Mouse (Mus musculus) v-Abl transformed pro-B cells (cell line): ENCODE results near the gene Rab3gap2.

Experiments used
- in situ Hi-C, 2 experiments: fragments of 400-800 bp; cut with MboI; formaldehyde crosslinking; loops; one replicate each; pipeline ENCODE4 v1.15.1; 2025; ENCODE audit not compliant: unreplicated experiment in 2 of 2

Gene Rab3gap2

DNA sequence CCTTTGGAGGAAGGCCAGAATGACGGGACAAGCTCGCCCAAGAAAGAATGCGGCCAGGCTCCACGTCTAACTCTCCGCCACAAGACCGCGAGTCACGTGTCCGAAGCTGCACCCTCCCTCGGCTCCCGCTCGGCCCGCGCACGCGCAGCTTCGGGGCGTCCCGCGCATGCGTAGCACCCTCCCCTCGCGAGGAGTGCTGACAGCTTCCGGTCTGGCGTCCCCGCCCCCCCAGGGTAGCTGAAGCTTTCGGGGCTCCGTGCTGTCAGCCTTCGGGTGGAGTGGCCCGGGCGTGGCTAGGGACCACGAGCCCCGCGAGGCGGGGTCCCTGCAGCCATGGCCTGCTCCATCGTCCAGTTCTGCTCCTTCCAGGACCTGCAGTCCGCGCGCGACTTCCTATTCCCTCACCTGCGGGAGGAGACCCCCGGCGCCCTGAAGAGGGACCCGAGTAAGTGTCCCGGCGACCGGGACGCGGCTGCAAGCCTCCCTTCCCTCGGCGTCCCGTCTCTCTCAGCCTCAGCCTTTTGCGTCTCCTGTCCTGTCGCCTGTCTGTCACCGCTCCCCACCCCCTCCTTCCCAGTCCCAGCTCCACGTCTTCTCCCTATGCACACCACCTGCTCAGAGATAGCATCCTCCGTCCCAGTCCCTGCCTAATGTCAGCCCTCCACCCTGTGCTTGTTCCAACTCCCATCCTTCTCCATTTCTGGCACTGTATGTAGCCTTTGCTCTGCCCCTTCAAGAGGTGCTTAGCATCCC lies at the start of gene Rab3gap2:
Rab3gap2 (plus strand) TSS at position 209 of the 753 bp plus-strand sequence.
- in situ Hi-C loops = loop anchor here (5.0 to 25.0 kb wide), 4 partner anchors 472 to 1892 kb away; partner anchors contain the start of genes 1700056E22Rik (in 1 of the 2) and Hlx (in 1 of the 2)

DNA sequence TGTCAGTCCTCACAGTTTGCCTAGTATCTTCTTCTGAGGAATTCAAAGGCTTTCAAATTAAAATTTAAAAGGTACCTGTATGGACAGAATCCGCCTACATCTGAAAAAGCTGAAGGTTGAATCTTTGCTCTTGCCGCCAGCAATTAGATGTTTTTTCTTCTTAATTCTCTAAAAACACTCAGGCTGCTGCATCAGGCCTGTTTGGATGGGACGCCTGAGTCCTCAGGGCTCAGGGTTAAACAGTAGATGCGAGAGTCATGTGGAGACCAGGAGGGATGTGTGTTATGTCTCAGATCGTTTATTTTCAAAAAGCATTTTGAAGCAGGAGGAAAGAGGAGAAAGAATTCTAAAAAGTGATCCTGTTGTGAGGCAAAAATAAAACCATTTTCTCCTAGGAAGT lies 30.3 kb upstream of the Rab3gap2 start:
- in situ Hi-C loops = no loop called here

DNA sequence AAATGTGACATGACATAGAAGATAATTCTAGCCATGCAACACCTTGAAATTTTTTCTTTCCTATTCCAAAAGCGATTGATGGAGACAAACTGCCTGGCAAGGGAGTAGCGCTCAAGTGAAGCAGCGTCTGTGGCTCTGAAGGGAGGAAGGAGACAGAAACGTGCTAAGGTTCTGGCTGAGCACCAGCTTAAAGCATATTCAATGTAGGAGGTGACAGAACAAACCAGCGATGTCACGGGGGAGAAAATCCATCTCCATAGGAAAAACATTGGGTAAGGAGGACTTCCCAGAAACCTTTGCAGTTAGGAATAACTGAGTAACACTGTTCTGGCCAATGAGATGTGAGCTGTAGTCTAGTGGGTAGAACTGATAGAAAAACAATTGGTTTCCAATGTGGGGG lies 26.1 kb upstream of the Rab3gap2 start:
- in situ Hi-C loops = loop anchor here in 1 of 2 experiments (25.0 kb wide), 1 partner anchor 1559 kb away; the partner anchor contains the start of gene Rrp15

DNA sequence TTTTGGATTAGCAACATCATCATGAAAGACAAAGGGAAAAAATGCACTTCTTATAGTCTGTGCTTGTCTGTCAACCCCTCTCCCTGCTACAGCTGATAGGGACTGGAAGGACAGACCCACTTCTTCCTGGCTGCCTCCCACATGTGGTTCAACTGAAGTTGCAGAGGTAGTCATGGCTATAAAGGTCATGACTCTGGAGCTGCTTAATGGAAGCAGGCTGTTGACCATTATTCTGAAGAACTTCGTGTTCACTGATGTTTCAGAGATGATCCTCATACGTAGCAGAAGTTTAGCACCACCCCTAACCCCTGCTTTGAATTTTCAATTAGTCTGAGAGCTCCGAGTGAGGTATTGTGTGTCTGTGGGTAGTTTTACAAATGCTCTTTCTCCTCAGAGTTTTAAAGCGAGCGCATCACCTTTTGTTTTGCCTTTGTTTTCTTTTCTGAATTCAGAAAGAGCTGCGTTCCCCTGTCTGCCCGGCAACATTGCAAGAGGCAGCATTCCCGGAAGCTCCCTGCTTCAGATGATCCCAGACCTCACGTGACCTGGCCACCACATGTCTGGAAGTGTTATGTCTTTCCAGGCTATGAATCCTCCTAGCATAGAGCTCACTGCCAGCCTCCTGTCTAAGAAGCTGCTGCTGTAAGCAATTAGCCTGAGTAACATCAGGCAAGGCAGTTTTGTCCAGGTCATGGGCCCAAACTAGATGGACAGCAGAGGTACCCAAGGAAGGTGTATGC lies 20.2 kb upstream of the Rab3gap2 start:
- in situ Hi-C loops = loop anchor here in 1 of 2 experiments (25.0 kb wide), 1 partner anchor 1554 kb away; the partner anchor contains the start of gene Rrp15

- in situ Hi-C loops = loop anchor here in 1 of 2 experiments (25.0 kb wide), 1 partner anchor 1552 kb away; the partner anchor contains the start of gene Rrp15
These were observed 18.4 kb upstream of the Rab3gap2 start for GRCm38 (mm10) chr1:185185556-185185955.

DNA sequence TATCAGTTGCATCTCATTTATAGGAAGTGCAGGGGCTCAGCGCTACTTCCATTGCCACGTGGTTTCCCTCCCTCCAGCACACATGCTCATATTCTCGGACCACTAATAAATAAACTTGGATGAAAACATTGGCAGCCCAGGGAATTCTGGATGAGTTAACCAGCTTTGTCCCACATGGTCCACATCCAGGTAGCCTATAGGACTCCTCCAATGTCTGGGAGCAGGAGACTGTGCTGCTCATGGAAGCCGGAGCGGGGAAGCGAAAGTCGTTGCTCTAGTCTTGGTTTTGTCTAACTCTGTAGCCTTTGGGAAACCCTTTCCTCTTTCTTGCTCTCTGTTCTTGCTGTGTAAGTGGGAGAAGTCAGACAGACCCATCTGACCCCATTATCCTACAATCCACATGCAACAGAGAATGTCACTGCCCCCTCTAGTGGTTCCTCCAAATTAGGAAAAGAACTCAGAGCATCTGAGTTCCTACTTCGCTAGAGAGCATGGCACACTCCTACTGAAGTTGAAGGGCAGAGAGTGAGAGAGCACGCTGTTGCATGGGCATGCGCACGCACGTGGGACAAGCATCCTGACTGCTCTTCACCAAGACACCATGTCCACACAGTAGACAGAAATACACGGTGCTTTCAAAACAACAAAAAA lies 16.7 kb upstream of the Rab3gap2 start:
- in situ Hi-C loops = loop anchor here in 1 of 2 experiments (25.0 kb wide), 1 partner anchor 1550 kb away; the partner anchor contains the start of gene Rrp15

DNA sequence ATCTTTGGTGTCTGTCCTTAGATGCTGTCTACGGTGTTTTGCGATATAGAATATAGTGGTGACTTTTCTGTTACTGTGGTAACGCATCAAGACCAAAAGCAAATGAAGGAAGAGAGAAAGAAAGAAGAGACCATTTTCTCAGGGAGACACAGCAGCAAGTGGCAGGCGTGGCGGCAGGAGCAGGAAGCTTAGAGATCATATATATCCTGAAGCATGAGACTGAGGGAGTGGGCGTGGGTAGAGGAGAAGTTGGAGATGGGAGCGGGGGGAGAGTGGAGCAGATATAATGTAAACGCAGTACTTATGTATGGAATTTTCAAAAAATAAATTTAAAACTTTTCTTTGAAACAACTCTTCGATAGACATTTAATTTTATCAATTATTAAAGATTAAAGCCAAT lies 14.0 kb upstream of the Rab3gap2 start:
- in situ Hi-C loops = loop anchor here (5.0 to 25.0 kb wide), 4 partner anchors 348 to 1547 kb away; partner anchors contain the start of gene Rrp15 (in 1 of the 2)

DNA sequence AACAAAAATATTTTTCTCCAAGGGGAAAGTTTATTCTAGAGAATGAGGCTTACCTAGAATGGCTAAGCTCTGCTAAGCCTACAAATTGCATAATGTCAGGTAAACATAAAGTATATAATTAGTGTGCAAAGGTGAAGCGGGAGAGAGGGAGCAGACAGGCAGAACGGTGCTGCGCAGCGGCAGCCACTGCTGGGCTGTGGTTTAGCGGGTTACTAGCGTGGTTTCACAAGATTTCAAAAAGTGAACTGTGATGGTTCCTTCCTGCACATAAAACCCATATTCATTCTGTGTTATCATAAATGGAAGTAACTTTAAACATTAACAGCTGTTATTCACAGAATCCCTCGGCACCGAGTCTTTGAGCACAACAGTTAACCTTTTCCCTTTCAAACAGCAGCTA lies 11.8 kb upstream of the Rab3gap2 start:
- in situ Hi-C loops = loop anchor here (5.0 to 25.0 kb wide), 4 partner anchors 350 to 1545 kb away; partner anchors contain the start of gene Rrp15 (in 1 of the 2)

DNA sequence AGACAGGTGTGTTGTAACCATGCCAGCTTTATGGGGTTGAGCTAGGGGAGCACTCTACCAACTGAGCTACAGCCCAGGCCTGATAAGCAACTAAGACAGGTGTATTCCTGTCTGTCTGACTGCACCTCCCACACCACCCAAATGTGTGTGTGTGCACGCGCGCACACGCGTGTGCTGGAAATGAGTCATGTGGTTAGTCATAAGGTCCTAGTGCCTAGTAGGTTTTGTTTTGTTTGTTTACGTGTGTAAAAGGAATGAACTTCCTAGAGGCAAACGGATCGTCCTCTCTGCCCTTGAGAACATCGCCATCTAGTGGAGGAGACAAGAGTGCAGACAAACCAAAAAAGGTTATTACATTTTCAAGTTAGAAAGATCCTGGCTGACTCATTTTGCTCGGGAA lies 10.4 kb upstream of the Rab3gap2 start:
- in situ Hi-C loops = loop anchor here (5.0 to 25.0 kb wide), 4 partner anchors 351 to 1544 kb away; partner anchors contain the start of gene Rrp15 (in 1 of the 2)

DNA sequence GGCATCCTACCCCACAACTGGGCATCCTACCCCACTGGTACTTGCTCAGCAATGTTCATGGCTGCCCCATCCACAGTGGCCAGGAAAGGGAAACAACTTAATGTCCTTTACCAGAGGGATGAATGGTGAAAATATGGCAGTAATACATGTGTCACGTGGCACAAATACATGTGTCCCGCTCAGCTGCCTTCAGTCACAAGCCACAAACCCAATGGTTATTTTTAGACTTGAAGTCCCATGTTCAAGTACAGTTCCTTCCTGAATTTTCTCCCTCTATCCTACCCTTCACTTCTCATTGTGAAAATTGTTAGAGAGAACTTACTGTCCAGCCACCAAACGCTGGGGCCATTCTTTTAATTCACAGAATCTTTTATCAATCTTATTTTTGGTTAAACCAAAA lies 7.6 kb upstream of the Rab3gap2 start:
- in situ Hi-C loops = loop anchor here in 1 of 2 experiments (25.0 kb wide), 1 partner anchor 1541 kb away; the partner anchor contains the start of gene Rrp15

DNA sequence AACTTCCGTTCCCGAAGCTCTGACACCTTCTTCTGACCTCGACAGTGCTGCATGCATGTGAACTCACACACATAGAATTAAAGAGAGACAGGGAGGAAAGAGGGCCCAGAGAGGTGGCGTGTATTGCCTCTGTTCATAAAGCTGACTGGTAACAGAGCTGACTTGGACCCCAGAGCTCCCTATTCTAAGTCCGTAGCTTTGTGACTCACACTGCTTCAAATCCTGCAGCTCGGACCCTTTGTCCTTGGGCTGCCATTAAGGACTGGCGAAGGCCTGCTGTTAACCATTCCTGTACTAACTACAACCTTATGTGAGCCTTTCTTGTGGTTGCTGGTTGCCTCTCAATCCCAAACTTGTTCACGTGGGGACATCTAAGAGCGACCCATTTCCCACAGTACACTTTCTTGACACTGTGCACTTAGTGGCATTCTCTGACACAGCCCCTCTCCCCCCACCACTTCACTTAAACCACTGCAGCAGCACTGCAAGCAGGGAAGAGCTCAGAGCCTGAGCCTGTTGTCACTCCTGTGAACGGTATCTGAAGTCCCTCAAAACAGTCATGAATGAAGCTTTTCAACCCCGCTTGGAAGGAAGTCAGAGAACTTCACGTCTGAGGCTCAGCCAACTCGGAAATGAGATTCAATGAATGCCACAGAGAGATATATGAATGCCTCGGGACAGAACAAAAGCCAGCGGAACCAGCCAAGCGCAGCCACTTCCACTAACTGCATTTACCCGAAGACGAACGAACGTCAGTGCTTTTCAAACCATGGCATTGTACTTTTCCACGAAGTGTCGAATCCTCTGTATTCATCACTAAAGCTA lies 3.1 kb upstream of the Rab3gap2 start:
- in situ Hi-C loops = loop anchor here (5.0 to 25.0 kb wide), 4 partner anchors 468 to 1888 kb away; partner anchors contain the start of genes 1700056E22Rik (in 1 of the 2) and Hlx (in 1 of the 2)

DNA sequence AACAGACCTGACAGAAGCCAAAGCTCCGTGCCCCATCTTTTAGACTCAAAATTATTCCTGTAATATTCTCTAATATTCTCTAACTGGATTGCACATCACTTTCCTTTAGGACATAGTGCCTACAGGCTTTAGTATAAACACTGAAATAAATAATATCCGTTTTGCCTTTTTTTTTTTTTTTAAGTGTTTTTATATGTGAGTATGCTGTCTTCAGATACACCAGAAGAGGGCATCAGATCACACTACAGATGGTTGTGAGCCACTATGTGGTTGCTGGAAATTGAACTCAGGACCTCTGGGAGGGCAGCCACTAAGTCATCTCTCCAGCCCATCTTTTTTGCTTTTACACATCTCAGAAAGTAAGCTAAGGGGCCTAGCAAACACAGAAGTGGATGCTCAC lies 1.9 kb upstream of the Rab3gap2 start:
- in situ Hi-C loops = loop anchor here (5.0 to 25.0 kb wide), 4 partner anchors 470 to 1890 kb away; partner anchors contain the start of genes 1700056E22Rik (in 1 of the 2) and Hlx (in 1 of the 2)

DNA sequence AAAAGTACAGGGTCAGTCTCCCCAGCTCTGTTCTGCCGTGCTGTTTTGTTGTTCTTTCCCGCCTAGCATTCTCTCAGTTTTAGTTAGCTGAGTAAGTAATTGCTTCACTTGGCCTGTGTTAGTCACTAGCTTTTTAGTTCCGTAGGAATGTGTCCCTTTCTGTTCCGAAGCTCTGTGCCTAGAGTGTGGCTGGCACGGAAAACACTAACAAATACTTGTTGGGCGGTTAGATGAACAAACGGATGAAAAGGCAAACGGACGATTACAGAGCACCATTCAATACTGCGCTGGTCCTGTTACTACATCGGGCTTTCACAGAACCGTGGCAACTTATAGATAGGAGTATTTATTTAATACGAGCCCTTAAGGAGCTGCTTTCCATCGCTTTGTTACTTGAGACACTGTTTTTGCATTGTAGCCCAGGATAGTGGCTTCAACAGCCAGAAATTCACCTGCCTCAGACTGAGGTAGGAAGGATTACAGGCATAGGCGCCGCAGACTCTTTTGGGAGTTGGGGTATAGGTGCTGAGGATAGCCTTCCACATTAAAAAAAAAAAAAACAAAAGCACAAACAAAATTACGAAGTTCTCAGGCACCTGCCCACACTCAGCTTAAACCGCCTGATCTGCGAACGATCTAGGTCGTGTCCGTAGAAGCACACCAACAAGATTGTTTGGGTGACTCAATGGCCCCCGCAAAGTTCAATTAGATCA lies 565 bp upstream of the Rab3gap2 start:
- in situ Hi-C loops = loop anchor here (5.0 to 25.0 kb wide), 4 partner anchors 471 to 1891 kb away; partner anchors contain the start of genes 1700056E22Rik (in 1 of the 2) and Hlx (in 1 of the 2)

DNA sequence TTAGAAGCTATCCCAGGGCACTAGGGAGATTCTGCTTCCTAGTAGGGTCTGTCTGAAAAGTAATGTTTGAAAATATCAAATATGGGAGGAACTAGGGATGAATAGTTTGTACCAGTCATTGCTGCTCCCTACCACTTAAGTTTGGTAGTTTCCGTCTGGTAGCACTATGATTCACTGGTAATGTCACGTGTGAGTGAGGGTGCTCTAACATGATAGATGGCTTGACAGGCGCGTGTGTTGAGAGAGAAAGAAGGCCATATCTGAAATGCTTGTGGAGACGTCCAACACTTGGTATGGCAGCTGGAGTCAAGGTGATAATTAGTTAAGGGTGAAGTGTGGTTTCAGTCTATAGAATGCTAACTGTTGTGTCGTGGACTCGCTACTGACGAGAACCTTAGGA lies 1.2 kb downstream of the Rab3gap2 start:
- in situ Hi-C loops = loop anchor here in 1 of 2 experiments (25.0 kb wide), 2 partner anchors 1168 to 1893 kb away; partner anchors contain the start of gene 1700056E22Rik

DNA sequence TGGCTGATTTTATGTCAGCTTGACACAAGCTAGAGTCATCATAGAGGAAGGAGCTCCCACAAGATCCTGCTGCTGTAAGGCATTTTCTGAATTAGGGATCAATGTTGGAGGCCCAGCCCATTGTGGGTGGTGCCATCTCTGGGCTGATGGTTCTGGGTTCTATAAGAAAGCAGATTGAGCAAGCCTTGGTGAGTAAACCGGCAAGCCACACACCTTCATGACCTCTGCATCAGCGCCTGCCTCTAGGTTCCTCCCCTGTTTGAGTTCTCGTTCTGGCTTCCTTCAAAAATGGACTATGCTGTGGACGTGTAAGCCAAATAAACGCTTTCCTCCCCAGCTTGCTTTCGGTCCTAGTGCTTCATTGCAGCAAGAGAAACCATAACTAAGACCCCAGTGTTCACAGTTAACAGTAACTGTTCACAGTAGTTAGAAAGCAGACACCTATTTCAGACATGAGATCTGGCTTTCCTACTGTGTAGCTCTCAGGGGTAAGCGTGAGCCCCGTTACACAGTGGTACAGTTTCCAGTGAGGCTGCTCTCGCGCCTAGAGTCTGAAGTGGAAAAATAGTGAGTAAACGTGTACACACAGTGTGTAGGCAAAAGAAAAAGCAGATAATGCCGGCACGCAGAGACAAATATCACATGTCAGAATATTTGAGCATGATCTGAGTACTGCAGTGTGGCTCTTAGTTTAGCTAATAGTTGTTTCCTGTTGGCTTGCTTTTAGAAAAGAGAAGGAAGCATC lies 4.1 kb downstream of the Rab3gap2 start:
- in situ Hi-C loops = loop anchor here in 1 of 2 experiments (25.0 kb wide), 2 partner anchors 1171 to 1896 kb away; partner anchors contain the start of gene 1700056E22Rik

DNA sequence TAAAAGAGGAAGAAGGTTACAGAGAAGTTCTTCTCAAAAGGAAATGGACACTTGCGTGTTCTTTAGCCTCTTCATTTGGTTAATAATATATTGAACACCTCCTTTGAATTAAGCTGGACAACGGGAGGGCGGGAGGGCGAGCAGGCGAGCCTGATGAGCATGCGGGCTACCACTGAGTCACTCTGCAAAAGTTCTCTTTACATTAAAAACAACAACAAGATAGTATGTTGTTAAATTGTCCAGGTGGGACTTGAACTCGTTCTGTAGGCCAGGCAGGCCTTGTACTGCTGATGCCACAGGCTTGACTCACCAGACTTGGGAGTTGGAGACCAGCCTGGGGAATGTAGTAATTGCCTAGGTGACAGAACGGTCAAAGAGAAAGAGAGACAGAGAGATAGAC lies 4.8 kb downstream of the Rab3gap2 start:
- in situ Hi-C loops = loop anchor here in 1 of 2 experiments (25.0 kb wide), 2 partner anchors 1171 to 1896 kb away; partner anchors contain the start of gene 1700056E22Rik

- in situ Hi-C loops = loop anchor here (10.0 to 25.0 kb wide), 3 partner anchors 185 to 1897 kb away; partner anchors contain the start of gene 1700056E22Rik (in 1 of the 2)
These were observed 5.8 kb downstream of the Rab3gap2 start for GRCm38 (mm10) chr1:185209641-185210176.
